Mouse (Mus musculus): Measurements from ENCODE around the gene Fndc8. TPM values are rescaled to one million over a fixed set of nuclear protein-coding genes. Genes with fewer than 3 reads are reported as not detected.
"Not testable (repeated sequence)": the region's sequence is repeated elsewhere in the genome, so short reads cannot be mapped to it uniquely, and the experiment has no call there.

Fndc8 gene
- polyA plus RNA-seq, 1 experiment from 2014 or later, result 1.0 TPM

DNA sequence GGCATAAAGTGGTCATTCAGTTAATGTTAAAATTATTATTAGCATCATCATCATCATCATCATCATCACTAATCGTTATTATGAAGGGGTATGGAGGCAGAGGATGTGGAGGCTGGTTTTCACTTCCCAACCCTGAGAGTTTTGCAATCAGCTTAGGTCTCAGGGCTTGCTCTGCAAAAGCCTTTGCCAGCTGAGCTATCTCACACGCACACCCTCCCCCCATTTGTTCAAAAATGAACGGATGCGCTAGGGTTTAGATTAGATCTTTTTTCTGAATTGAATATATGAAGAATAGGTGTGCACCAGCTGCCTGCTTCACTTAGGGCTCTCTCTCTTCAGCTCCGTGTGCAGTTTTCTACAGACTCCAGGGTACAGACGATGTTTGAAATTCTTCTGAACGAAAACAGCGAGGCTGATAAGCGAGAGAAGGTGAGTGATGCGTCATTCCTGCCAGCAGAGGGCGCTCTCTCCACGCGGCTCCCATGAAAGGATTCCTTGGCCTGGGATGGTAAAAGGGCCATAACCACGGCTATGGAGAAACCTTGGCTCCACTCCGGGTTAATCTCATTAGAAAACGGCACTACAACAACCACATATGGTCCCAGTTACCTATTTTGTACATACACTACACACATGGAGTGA lies 22.9 kb downstream of the Fndc8 start:
- H3K36me3 ChIP-seq (ENCODE audit: control insufficient read depth, insufficient read depth, low read length), result no peaks in the 10 kb centered on the region
- H3K4me1 ChIP-seq (ENCODE audit: control insufficient read depth, insufficient read depth, low read length), result no peaks in the 10 kb centered on the region
- no peak overlapping the region for H3K27ac ChIP-seq (ENCODE audit: low read length)
- 0 out of 2 replicates have a peak, but pooled peaks have one; percentile 56 for ATAC-seq
- H3K4me3 ChIP-seq (ENCODE audit: low read depth, low read length), result peak overlapping the region; percentile 4; the same call in 1 of the 2 replicates
- no peak overlapping the region for H3K9ac ChIP-seq (ENCODE audit: low read depth, low read length)
- H3K27me3 ChIP-seq (ENCODE audit: control insufficient read depth, insufficient read depth, low read depth, low read length), result peaks cover 3% of the 10 kb centered on the region; the same call in 1 of the 2 replicates
- 7% methylated on average over 16 of the region's 16 CpGs for WGBS
- peak overlapping the region; percentile 40 for H3K4me2 ChIP-seq (ENCODE audit: low read length)
- H3K9me3 ChIP-seq (replicated peaks; ENCODE audit: control insufficient read depth, low read length, poor library complexity, severe bottlenecking), result no peaks in the 10 kb centered on the region

DNA sequence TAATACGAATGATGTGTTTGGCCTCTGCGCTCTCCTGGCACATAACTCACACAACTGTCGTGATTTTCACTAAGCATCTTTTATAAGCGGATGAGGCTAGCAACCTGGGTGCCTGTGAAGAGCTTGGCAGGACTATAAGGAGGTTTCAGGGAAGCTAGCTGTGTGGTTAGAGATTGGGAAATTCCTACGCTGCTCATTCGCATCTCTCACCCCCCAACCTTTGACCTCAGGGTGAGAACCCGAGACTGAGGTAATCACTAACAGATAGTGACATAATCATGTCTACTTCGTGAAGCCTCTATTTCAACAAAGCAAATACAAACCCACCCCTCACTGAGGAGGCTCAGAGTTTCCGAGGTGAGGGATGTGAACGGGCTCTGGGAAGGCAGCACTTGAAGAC lies 28.8 kb downstream of the Fndc8 start:
- Histone ChIP-seq H3K4me3 (ENCODE audit: low read depth, low read length) (no peak overlapping the region), H3K9me3 (replicated peaks; ENCODE audit: control insufficient read depth, low read length, poor library complexity, severe bottlenecking) (no peaks in the 10 kb centered on the region), H3K27me3 (ENCODE audit: control insufficient read depth, insufficient read depth, low read depth, low read length) (no peaks in the 10 kb centered on the region; the same call in 1 of the 2 replicates), H3K27ac (ENCODE audit: low read length) (no peak overlapping the region), H3K36me3 (ENCODE audit: control insufficient read depth, insufficient read depth, low read length) (no peaks in the 10 kb centered on the region), H3K4me1 (ENCODE audit: control insufficient read depth, insufficient read depth, low read length) (no peaks in the 10 kb centered on the region), H3K4me2 (ENCODE audit: low read length) (no peak overlapping the region), H3K9ac (ENCODE audit: low read depth, low read length) (no peak overlapping the region)
- ATAC-seq, result no peak
- WGBS, result 65% methylated on average over 10 of the region's 10 CpGs

DNA sequence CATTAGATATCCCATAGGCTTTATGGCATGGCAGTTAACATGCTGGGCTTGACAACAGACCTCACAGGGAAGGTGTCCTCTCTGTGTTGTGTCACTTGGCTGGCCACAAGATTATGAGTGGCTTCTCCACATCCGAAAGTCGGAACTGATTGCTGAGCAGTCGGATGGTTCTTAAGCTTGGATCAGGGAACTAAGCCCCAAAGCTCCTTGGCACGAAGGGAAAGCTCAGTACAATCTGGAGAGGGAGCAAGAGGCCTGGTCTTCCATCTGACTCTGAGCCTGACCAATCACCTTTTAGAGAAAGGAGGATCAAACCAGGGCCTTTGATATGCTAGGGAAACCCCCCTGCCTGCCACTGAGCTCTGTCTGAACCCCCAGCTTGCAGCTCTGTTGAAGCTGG lies 29.8 kb downstream of the Fndc8 start:
- no peaks in the 10 kb centered on the region for H3K4me1 ChIP-seq (ENCODE audit: control insufficient read depth, insufficient read depth, low read length)
- H3K9ac ChIP-seq (ENCODE audit: low read depth, low read length), result no peak overlapping the region
- H3K27me3 ChIP-seq (ENCODE audit: control insufficient read depth, insufficient read depth, low read depth, low read length), result no peaks in the 10 kb centered on the region; the same call in 1 of the 2 replicates
- H3K4me3 ChIP-seq (ENCODE audit: low read depth, low read length), result no peak overlapping the region
- H3K9me3 ChIP-seq (replicated peaks; ENCODE audit: control insufficient read depth, low read length, poor library complexity, severe bottlenecking), result no peaks in the 10 kb centered on the region
- no peak for ATAC-seq
- no peak overlapping the region for H3K27ac ChIP-seq (ENCODE audit: low read length)
- no peaks in the 10 kb centered on the region for H3K36me3 ChIP-seq (ENCODE audit: control insufficient read depth, insufficient read depth, low read length)
- H3K4me2 ChIP-seq (ENCODE audit: low read length), result no peak overlapping the region
- WGBS, result 67% methylated on average over 4 of the region's 4 CpGs

DNA sequence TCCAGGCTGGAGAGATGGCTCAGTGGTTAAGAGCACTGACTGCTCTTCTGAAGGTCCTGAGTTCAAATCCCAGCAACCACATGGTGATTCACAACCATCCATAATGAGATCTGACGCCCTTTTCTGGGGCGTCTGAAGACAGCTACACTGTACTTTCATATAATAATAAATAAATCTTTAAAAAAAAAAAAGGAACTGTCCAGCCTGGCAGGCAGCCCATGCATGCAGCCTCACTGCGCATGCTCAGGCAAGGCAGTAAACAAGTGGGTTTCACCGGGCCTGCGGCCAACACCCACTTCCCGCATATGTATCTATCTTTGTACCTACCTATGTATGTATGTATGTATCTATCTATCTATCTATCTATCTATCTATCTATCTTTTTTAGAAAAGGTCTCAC lies 32.0 kb downstream of the Fndc8 start:
- H3K4me3 ChIP-seq (ENCODE audit: low read depth, low read length); H3K4me2 ChIP-seq (ENCODE audit: low read length); H3K9me3 ChIP-seq (replicated peaks; ENCODE audit: control insufficient read depth, low read length, poor library complexity, severe bottlenecking); H3K4me1 ChIP-seq (ENCODE audit: control insufficient read depth, insufficient read depth, low read length); ATAC-seq; H3K9ac ChIP-seq (ENCODE audit: low read depth, low read length); H3K36me3 ChIP-seq (ENCODE audit: control insufficient read depth, insufficient read depth, low read length); H3K27ac ChIP-seq (ENCODE audit: low read length): not testable (repeated sequence)
- H3K27me3 ChIP-seq (ENCODE audit: control insufficient read depth, insufficient read depth, low read depth, low read length), result peaks cover 11% of the 10 kb centered on the region; the same call in 1 of the 2 replicates
- WGBS, result 84% methylated on average over 6 of the region's 6 CpGs

DNA sequence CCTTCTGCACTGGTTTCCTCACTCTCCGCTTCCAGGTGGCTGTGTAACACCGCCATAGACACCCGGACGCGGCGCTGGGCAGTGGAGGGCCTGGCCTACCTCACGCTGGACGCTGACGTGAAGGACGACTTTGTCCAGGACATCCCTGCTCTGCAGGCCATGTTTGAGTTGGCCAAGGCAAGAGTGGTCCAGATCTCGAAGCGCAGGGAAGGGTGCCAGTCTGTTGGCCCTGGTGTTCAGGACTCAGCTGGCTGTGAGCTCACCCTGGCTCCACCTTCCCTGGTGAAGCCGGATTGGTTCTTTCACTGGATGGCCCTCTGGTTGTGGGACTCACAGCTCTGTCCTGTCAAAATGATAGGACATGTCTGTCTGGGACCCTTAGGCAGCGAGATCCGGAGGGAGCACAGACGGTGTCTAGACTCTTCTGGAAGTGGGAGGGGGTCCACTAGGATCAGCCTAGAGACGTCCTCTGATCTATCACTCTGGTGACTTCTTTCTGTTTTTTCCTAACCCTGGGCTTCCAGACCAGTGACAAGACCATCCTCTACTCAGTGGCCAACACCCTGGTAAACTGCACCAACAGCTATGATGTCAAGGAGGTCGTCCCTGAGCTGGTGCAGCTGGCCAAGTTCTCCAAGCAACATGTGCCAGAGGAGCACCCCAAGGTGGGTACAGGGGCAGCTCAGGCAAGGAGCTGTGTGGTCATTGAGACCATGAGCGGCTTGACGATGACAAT lies 37.1 kb downstream of the Fndc8 start:
- Histone ChIP-seq H3K4me2 (ENCODE audit: low read length) (no peak overlapping the region), H3K4me3 (ENCODE audit: low read depth, low read length) (no peak overlapping the region), H3K27ac (ENCODE audit: low read length) (no peak overlapping the region), H3K4me1 (ENCODE audit: control insufficient read depth, insufficient read depth, low read length) (peaks cover 12% of the 10 kb centered on the region), H3K27me3 (ENCODE audit: control insufficient read depth, insufficient read depth, low read depth, low read length) (peaks cover 26% of the 10 kb centered on the region), H3K36me3 (ENCODE audit: control insufficient read depth, insufficient read depth, low read length) (no peaks in the 10 kb centered on the region), H3K9me3 (replicated peaks; ENCODE audit: control insufficient read depth, low read length, poor library complexity, severe bottlenecking) (no peaks in the 10 kb centered on the region), H3K9ac (ENCODE audit: low read depth, low read length) (no peak overlapping the region)
- no peak for ATAC-seq
- WGBS, result 33% methylated on average over 20 of the region's 20 CpGs

DNA sequence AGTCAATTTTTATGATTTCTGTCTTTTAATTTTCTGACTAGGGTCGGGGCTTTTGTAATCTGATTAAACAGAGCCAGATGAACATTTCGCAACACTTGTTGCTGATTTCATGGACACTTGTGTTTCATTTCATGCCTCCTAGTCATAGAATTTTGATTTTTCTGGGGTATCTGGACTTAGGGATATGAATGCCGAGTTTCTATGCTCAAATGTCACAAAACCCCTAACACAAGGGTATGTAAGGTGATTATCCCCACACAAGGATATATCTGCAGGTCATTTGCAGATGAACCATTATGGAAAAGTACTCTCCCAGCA lies 37.7 kb downstream of the Fndc8 start:
- peak overlapping the region; percentile 50 for H3K4me3 ChIP-seq (ENCODE audit: low read depth, low read length)
- WGBS, result 42% methylated on average over 3 of the region's 3 CpGs
- H3K4me2 ChIP-seq (ENCODE audit: low read length), result peak overlapping the region; percentile 97
- H3K36me3 ChIP-seq (ENCODE audit: control insufficient read depth, insufficient read depth, low read length), result no peaks in the 10 kb centered on the region
- no peak overlapping the region for H3K27ac ChIP-seq (ENCODE audit: low read length)
- no peaks in the 10 kb centered on the region for H3K9me3 ChIP-seq (replicated peaks; ENCODE audit: control insufficient read depth, low read length, poor library complexity, severe bottlenecking)
- H3K27me3 ChIP-seq (ENCODE audit: control insufficient read depth, insufficient read depth, low read depth, low read length), result peaks cover 31% of the 10 kb centered on the region
- H3K4me1 ChIP-seq (ENCODE audit: control insufficient read depth, insufficient read depth, low read length), result peaks cover 12% of the 10 kb centered on the region
- no peak overlapping the region for H3K9ac ChIP-seq (ENCODE audit: low read depth, low read length)
- ATAC-seq, result no peak

DNA sequence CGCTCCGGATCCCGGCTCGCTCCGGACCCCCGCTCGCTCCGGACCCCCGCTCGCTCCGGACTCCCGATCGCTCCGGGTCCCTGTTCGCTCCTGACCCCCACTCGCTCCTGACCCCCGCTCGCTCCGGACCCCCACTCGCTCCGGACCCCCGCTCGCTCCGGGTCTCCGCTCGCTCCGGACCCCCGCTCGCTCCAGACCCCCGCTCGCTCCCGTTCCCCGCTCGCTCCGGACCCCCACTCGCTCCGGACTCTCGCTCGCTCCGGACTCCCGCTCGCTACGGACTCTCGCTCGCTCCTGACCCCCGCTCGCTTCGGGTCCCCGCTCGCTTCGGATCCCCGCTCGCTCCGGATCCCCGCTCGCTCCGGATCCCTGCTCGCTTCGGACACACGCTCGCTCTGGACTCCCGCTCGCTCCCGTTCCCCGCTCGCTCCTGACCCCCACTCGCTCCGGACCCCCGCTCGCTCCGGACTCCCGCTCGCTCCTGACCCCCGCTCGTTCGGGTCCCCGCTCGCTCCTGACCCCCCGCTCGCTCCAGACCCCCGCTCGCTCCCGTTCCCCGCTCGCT lies 38.5 kb downstream of the Fndc8 start:
- peak overlapping the region; percentile 58; the same call in 1 of the 2 replicates for H3K9ac ChIP-seq (ENCODE audit: low read depth, low read length)
- H3K36me3 ChIP-seq (ENCODE audit: control insufficient read depth, insufficient read depth, low read length); H3K9me3 ChIP-seq (replicated peaks; ENCODE audit: control insufficient read depth, low read length, poor library complexity, severe bottlenecking); ATAC-seq; H3K27ac ChIP-seq (ENCODE audit: low read length): not testable (repeated sequence)
- H3K4me1 ChIP-seq (ENCODE audit: control insufficient read depth, insufficient read depth, low read length), result peaks cover 12% of the 10 kb centered on the region
- peak overlapping the region; percentile 50 for H3K4me3 ChIP-seq (ENCODE audit: low read depth, low read length)
- under 1% methylated on average over 66 of the region's 85 CpGs for WGBS
- H3K4me2 ChIP-seq (ENCODE audit: low read length), result peak overlapping the region; percentile 97
- peaks cover 32% of the 10 kb centered on the region for H3K27me3 ChIP-seq (ENCODE audit: control insufficient read depth, insufficient read depth, low read depth, low read length)

DNA sequence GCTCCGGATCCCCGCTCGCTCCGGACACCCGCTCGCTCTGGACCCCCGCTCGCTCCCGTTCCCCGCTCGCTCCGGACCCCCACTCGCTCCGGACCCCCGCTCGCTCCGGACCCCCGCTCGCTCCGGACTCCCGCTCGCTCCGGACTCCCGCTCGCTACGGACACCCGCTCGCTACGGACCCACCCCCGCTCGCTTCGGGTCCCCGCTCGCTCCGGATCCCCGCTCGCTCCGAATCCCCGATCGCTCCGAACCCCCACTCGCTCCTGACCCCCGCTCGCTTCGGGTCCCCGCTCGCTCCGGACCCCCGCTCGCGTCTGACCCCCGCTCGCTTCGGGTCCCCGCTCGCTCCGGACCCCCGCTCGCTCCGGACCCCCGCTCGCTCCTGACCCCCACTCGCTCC lies 39.2 kb downstream of the Fndc8 start:
- Histone ChIP-seq H3K4me1 (ENCODE audit: control insufficient read depth, insufficient read depth, low read length) (peaks cover 12% of the 10 kb centered on the region), H3K27me3 (ENCODE audit: control insufficient read depth, insufficient read depth, low read depth, low read length) (peaks cover 39% of the 10 kb centered on the region), H3K4me3 (ENCODE audit: low read depth, low read length) (peak overlapping the region; percentile 50), H3K4me2 (ENCODE audit: low read length) (peak overlapping the region; percentile 97), H3K9ac (ENCODE audit: low read depth, low read length) (peak overlapping the region; percentile 58)
- H3K9me3 ChIP-seq (replicated peaks; ENCODE audit: control insufficient read depth, low read length, poor library complexity, severe bottlenecking); H3K27ac ChIP-seq (ENCODE audit: low read length); H3K36me3 ChIP-seq (ENCODE audit: control insufficient read depth, insufficient read depth, low read length); ATAC-seq: not testable (repeated sequence)
- WGBS, result 1% methylated on average over 54 of the region's 63 CpGs

Measured in midbrain, embryonic 16.5 days (tissue).